Mouse (Mus musculus): Measurements from ENCODE around the gene Tifa. TPM values are rescaled to one million over a fixed set of nuclear protein-coding genes. Genes with fewer than 3 reads are reported as not detected.
A peak's percentile ranks its signal among the peaks of the same experiment; 100 is the strongest.
"Not testable (repeated sequence)": the region's sequence is repeated elsewhere in the genome, so short reads cannot be mapped to it uniquely, and the experiment has no call there.

Tifa gene
- 1 to 10 TPM; 3.9 to 5.1 TPM for total RNA-seq (2021)
- long read RNA-seq, experiment 1, transcript Tifa-201 (3 exons, 2,245 nt), result major isoform, 6 of 14 reads
- long read RNA-seq, experiment 1, partial matches to known transcripts, result 0 of 14 reads
- long read RNA-seq, experiment 1, other reads (novel, unspliced or antisense), result 4 of 14 reads
- long read RNA-seq, experiment 2, partial matches to known transcripts, result 0 of 2 reads
- long read RNA-seq, experiment 2, other reads (novel, unspliced or antisense), result 1 of 2 reads

- DNase-seq, result peak; percentile 72
Observed at GRCm38 (mm10) chr3:127789500-127790191, at the start of gene Tifa. Gene Tifa (plus strand): TSS chr3:127789805.

- DNase-seq, result no peak
Observed at GRCm38 (mm10) chr3:127741473-127741872, 48.1 kb upstream of the Tifa start.

- no peak for DNase-seq
Observed at GRCm38 (mm10) chr3:127743614-127744365, 45.8 kb upstream of the Tifa start.

GRCm38 (mm10) chr3:127745504-127745903, 44.1 kb upstream of the Tifa start:
- no peak for DNase-seq

GRCm38 (mm10) chr3:127745911-127746640, 43.5 kb upstream of the Tifa start:
- no peak for DNase-seq

- no peak for DNase-seq
Observed at GRCm38 (mm10) chr3:127748644-127749043, 41.0 kb upstream of the Tifa start.

- DNase-seq, result no peak
Observed at GRCm38 (mm10) chr3:127749266-127749665, 40.3 kb upstream of the Tifa start.

GRCm38 (mm10) chr3:127749981-127750562, 39.5 kb upstream of the Tifa start:
- DNase-seq, result no peak

- DNase-seq, result no peak
Observed at GRCm38 (mm10) chr3:127756458-127756857, 33.1 kb upstream of the Tifa start.

GRCm38 (mm10) chr3:127757886-127758301, 31.7 kb upstream of the Tifa start:
- DNase-seq, result no peak

- no peak for DNase-seq
Observed at GRCm38 (mm10) chr3:127758806-127759205, 30.8 kb upstream of the Tifa start.

GRCm38 (mm10) chr3:127759212-127759611, 30.4 kb upstream of the Tifa start:
- DNase-seq, result peak; percentile 62

GRCm38 (mm10) chr3:127762403-127762802, 27.2 kb upstream of the Tifa start:
- no peak for DNase-seq

- DNase-seq, result peak; percentile 87
Observed at GRCm38 (mm10) chr3:127763076-127763612, 26.5 kb upstream of the Tifa start.

GRCm38 (mm10) chr3:127764541-127764940, 25.1 kb upstream of the Tifa start:
- DNase-seq, result no peak

- DNase-seq, result no peak
Observed at GRCm38 (mm10) chr3:127765971-127766370, 23.6 kb upstream of the Tifa start.

GRCm38 (mm10) chr3:127769146-127769545, 20.5 kb upstream of the Tifa start:
- DNase-seq, result no peak

- peak; percentile 77 for DNase-seq
Observed at GRCm38 (mm10) chr3:127780021-127780644, 9.5 kb upstream of the Tifa start, which contains the start of gene Alpk1. Gene Alpk1 (minus strand): TSS chr3:127780527.

GRCm38 (mm10) chr3:127780921-127781320, 8.7 kb upstream of the Tifa start:
- DNase-seq, result peak; percentile 37

GRCm38 (mm10) chr3:127782921-127783320, 6.7 kb upstream of the Tifa start:
- DNase-seq, result no peak

GRCm38 (mm10) chr3:127783680-127784079, 5.9 kb upstream of the Tifa start:
- not testable (repeated sequence) for DNase-seq

Data from adrenal gland, postnatal 10 days (tissue).